Mouse (Mus musculus): ENCODE measurements around the gene Plpp1.
A peak's percentile ranks its signal among the peaks of the same experiment; 100 is the strongest.

The Plpp1 gene

GRCm38 (mm10) chr13:112800597-112801380 is at the start of gene Plpp1:
TSS of gene Plpp1 (plus strand) at chr13:112800792.
- DNase-seq (ENCODE audit: low spot score in 2 of 2) = peak; percentile 92

- no peak for DNase-seq (ENCODE audit: low spot score in 2 of 2)
Observed at GRCm38 (mm10) chr13:112751454-112752308, 48.9 kb upstream of the Plpp1 start.

- no peak for DNase-seq (ENCODE audit: low spot score in 2 of 2)
Observed at GRCm38 (mm10) chr13:112752309-112752975, 48.1 kb upstream of the Plpp1 start.

GRCm38 (mm10) chr13:112753522-112753921 is 47.1 kb upstream of the Plpp1 start:
- no peak for DNase-seq (ENCODE audit: low spot score in 2 of 2)

GRCm38 (mm10) chr13:112754871-112755270 is 45.7 kb upstream of the Plpp1 start:
- DNase-seq (ENCODE audit: low spot score in 2 of 2) = no peak

GRCm38 (mm10) chr13:112755507-112756010 is 45.0 kb upstream of the Plpp1 start:
- no peak for DNase-seq (ENCODE audit: low spot score in 2 of 2)

GRCm38 (mm10) chr13:112757395-112757794 is 43.2 kb upstream of the Plpp1 start:
- no peak for DNase-seq (ENCODE audit: low spot score in 2 of 2)

GRCm38 (mm10) chr13:112758546-112759090 is 42.0 kb upstream of the Plpp1 start:
- no peak for DNase-seq (ENCODE audit: low spot score in 2 of 2)

- DNase-seq (ENCODE audit: low spot score in 2 of 2) = no peak
Observed at GRCm38 (mm10) chr13:112759364-112759763, 41.2 kb upstream of the Plpp1 start.

- no peak for DNase-seq (ENCODE audit: low spot score in 2 of 2)
Observed at GRCm38 (mm10) chr13:112759777-112760537, 40.6 kb upstream of the Plpp1 start.

GRCm38 (mm10) chr13:112760538-112760881 is 40.1 kb upstream of the Plpp1 start:
- no peak for DNase-seq (ENCODE audit: low spot score in 2 of 2)

GRCm38 (mm10) chr13:112761787-112762186 is 38.8 kb upstream of the Plpp1 start:
- DNase-seq (ENCODE audit: low spot score in 2 of 2) = no peak

GRCm38 (mm10) chr13:112762548-112762947 is 38.0 kb upstream of the Plpp1 start:
- DNase-seq (ENCODE audit: low spot score in 2 of 2) = no peak

GRCm38 (mm10) chr13:112763531-112764091 is 37.0 kb upstream of the Plpp1 start:
- no peak for DNase-seq (ENCODE audit: low spot score in 2 of 2)

- DNase-seq (ENCODE audit: low spot score in 2 of 2) = no peak
Observed at GRCm38 (mm10) chr13:112764556-112764955, 36.0 kb upstream of the Plpp1 start.

- DNase-seq (ENCODE audit: low spot score in 2 of 2) = no peak
Observed at GRCm38 (mm10) chr13:112765654-112766053, 34.9 kb upstream of the Plpp1 start.

- DNase-seq (ENCODE audit: low spot score in 2 of 2) = no peak
Observed at GRCm38 (mm10) chr13:112770528-112771328, 29.9 kb upstream of the Plpp1 start.

- no peak for DNase-seq (ENCODE audit: low spot score in 2 of 2)
Observed at GRCm38 (mm10) chr13:112771447-112772208, 29.0 kb upstream of the Plpp1 start.

- no peak for DNase-seq (ENCODE audit: low spot score in 2 of 2)
Observed at GRCm38 (mm10) chr13:112772252-112772651, 28.3 kb upstream of the Plpp1 start.
